Mouse (Mus musculus): Measurements from ENCODE around the gene Elmod3. TPM values are rescaled to one million over a fixed set of nuclear protein-coding genes. Genes with fewer than 3 reads are reported as not detected.

The Elmod3 gene
- polyA plus RNA-seq, 1 experiment: 22.3 TPM

DNA sequence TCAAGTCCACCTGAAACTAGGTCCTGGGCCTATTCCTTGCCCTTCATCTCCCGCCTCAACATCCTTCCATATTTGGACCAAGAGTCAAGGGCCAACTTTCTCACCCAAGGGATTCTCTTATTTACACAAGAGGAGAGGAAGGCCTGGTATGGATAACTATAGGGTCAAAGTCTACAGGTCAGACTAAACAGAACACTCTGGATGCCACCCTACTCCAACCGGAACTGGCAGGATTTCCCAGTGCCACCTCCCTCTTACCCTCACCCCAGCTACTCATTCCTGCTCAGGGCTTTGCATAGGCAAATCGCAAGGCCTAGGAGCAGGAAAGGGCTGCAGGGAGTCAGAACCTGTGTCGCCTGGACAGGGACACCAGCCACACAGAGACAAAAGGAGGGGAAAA, 75.0 kb downstream of the Elmod3 start:
- TF ChIP-seq POLR2A (IDR thresholded peaks at IDR 0.05; ENCODE audit: low read depth, low read length): no peak
- no peaks in the 10 kb centered on the region for H3K36me3 ChIP-seq (ENCODE audit: control insufficient read depth, insufficient read depth, low read length)
- H3K27ac ChIP-seq (ENCODE audit: insufficient read depth, low read depth, low read length): peak overlapping the region; percentile 34; the same call in 1 of the 2 replicates
- WGBS: 41% methylated on average over 4 of the region's 4 CpGs
- H3K4me1 ChIP-seq (ENCODE audit: control insufficient read depth, insufficient read depth, insufficient read length, low read length): peaks cover 11% of the 10 kb centered on the region; the same call in 1 of the 2 replicates
- H3K27me3 ChIP-seq (ENCODE audit: control insufficient read depth, insufficient read depth, low read length): no peaks in the 10 kb centered on the region
- no peak overlapping the region for H3K4me3 ChIP-seq (ENCODE audit: low read depth, low read length)

DNA sequence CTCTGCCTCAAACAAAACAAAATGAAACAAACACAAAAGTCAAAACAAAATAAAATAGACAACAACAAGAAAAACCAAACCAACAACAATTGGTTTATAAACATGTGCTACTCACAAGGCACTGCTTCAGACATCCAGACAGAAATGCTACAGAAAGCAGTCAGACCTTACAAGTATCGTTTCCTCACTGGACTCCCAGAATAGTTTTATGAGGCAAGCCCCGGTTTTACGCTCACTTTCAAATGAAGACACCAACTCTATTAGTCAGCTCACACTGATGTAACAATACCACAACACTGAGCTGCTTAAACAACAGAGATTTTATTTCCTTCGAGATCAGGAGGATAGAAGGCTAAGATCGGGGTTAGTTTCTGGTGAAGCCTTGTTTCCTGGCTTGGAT, 75.9 kb downstream of the Elmod3 start:
- H3K4me1 ChIP-seq (ENCODE audit: control insufficient read depth, insufficient read depth, insufficient read length, low read length): peaks cover 8% of the 10 kb centered on the region; the same call in 1 of the 2 replicates
- WGBS: 74% methylated on average over 5 of the region's 5 CpGs
- TF ChIP-seq POLR2A (IDR thresholded peaks at IDR 0.05; ENCODE audit: low read depth, low read length): no peak
- no peak for TF ChIP-seq CTCF (IDR thresholded peaks at IDR 0.05; ENCODE audit: extremely low read depth, insufficient read length, insufficient replicate concordance, low read depth, low read length)

DNA sequence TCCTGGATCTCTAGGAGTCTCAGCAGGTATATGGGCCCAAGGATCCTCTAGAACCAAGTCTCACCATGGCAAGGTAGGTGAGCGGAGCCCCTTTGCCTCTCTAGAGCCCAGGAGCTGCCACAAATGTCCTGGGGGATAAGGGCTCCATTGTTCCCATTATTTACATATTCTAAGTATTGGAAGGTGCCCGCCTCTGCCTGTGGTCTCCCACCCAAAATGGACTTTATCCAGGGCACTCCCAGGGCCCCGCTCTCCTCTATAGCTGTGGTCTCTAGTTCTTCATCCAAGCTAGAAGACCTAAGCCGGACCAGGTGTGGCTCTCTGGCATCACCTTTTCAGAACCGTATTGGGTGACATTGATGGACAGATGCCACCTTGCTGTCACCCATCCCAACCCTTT, 76.6 kb downstream of the Elmod3 start, which contains the start of gene Sh2d6:
Sh2d6 (minus strand) TSS at position 101 of the 400 bp plus-strand sequence.
- no peak within 1 kb of the TSS for H3K4me3 ChIP-seq (ENCODE audit: low read depth, low read length)
- WGBS: 74% methylated on average over 5 of the region's 5 CpGs

More for the DNA sequence above, 75.9 kb downstream of the Elmod3 start:
- Histone ChIP-seq H3K4me3 (ENCODE audit: low read depth, low read length) (no peak overlapping the region), H3K27ac (ENCODE audit: insufficient read depth, low read depth, low read length) (no peak overlapping the region), H3K36me3 (ENCODE audit: control insufficient read depth, insufficient read depth, low read length) (no peaks in the 10 kb centered on the region), H3K27me3 (ENCODE audit: control insufficient read depth, insufficient read depth, low read length) (no peaks in the 10 kb centered on the region)

DNA sequence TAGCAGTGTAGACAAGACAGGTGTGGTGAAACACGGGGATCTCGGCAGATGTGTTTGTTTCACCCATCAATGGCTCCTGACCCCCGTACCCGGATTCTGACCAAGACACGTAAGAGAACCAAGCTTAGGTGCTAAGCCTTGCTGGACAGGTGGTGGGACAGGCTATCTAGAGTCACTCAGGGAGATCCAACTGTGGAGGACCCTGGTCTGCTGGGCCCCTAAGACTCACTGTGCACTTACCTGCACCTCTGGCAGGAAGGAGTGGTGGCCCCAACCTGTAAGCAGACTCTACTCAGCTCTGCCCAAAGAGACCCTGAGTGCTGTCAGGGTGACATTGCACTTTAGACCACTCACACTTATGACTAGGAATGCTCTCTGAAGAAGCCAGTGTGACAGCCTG, 77.3 kb downstream of the Elmod3 start:
- no peak overlapping the region for H3K4me3 ChIP-seq (ENCODE audit: low read depth, low read length)
- H3K4me1 ChIP-seq (ENCODE audit: control insufficient read depth, insufficient read depth, insufficient read length, low read length): peaks cover 8% of the 10 kb centered on the region; the same call in 1 of the 2 replicates
- WGBS: 95% methylated on average over 5 of the region's 5 CpGs
- no peak overlapping the region for H3K27ac ChIP-seq (ENCODE audit: insufficient read depth, low read depth, low read length)
- H3K36me3 ChIP-seq (ENCODE audit: control insufficient read depth, insufficient read depth, low read length): no peaks in the 10 kb centered on the region
- H3K27me3 ChIP-seq (ENCODE audit: control insufficient read depth, insufficient read depth, low read length): no peaks in the 10 kb centered on the region
- no peak for TF ChIP-seq CTCF (IDR thresholded peaks at IDR 0.05; ENCODE audit: extremely low read depth, insufficient read length, insufficient replicate concordance, low read depth, low read length)
- TF ChIP-seq POLR2A (IDR thresholded peaks at IDR 0.05; ENCODE audit: low read depth, low read length): no peak

More for the DNA sequence above, 76.6 kb downstream of the Elmod3 start, which contains the start of gene Sh2d6:
- Histone ChIP-seq H3K27me3 (ENCODE audit: control insufficient read depth, insufficient read depth, low read length) (no peaks in the 10 kb centered on the region), H3K4me1 (ENCODE audit: control insufficient read depth, insufficient read depth, insufficient read length, low read length) (peaks cover 8% of the 10 kb centered on the region; the same call in 1 of the 2 replicates), H3K27ac (ENCODE audit: insufficient read depth, low read depth, low read length) (no peak within 1 kb of the TSS), H3K36me3 (ENCODE audit: control insufficient read depth, insufficient read depth, low read length) (no peaks in the 10 kb centered on the region)
- TF ChIP-seq CTCF (IDR thresholded peaks at IDR 0.05; ENCODE audit: extremely low read depth, insufficient read length, insufficient replicate concordance, low read depth, low read length) (no peak), POLR2A (IDR thresholded peaks at IDR 0.05; ENCODE audit: low read depth, low read length) (no peak)

DNA sequence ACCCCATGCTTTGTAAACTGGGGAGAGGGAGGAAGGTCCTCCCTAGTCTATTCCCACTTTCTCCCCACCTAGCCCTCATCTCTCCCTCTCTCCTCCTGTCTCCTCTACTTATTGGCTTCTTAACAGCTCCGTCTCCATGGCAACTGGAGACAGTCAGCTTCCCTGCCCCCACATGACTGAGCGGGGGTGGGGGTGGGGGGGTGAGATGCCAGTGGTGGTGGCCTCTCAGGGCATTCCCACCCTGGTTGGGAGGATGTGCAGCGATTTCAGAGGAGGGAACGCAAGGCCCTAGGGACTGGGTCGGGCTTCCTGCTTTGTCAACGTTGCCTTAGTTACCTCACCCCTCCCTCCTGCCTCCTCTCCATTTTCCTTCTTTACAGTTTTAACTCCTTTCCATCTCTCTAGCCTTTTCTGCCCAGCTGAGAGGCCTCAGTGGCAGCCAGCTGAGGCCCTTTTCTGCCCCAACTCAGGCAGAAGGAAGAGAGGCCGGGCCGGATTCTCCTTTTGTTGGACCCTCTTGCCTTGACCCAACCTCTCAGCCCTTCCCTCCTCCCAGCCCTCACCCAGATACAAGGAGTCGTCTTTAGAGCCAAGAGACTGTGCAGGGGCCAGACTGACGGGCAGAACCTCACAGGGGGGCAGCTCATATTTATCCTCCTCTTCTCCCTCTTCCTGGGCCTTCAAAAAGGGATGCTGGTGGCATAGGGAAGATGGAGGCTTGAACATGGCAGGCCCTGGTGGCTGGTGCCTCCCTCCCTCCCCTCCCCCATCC, 78.1 kb downstream of the Elmod3 start:
- Histone ChIP-seq H3K36me3 (ENCODE audit: control insufficient read depth, insufficient read depth, low read length) (no peaks in the 10 kb centered on the region), H3K27ac (ENCODE audit: insufficient read depth, low read depth, low read length) (no peak overlapping the region), H3K4me3 (ENCODE audit: low read depth, low read length) (no peak overlapping the region), H3K27me3 (ENCODE audit: control insufficient read depth, insufficient read depth, low read length) (no peaks in the 10 kb centered on the region), H3K4me1 (ENCODE audit: control insufficient read depth, insufficient read depth, insufficient read length, low read length) (peaks cover 6% of the 10 kb centered on the region; the same call in 1 of the 2 replicates)
- TF ChIP-seq POLR2A (IDR thresholded peaks at IDR 0.05; ENCODE audit: low read depth, low read length) (no peak), CTCF (IDR thresholded peaks at IDR 0.05; ENCODE audit: extremely low read depth, insufficient read length, insufficient replicate concordance, low read depth, low read length) (no peak)
- 50% methylated on average over 10 of the region's 10 CpGs for WGBS

DNA sequence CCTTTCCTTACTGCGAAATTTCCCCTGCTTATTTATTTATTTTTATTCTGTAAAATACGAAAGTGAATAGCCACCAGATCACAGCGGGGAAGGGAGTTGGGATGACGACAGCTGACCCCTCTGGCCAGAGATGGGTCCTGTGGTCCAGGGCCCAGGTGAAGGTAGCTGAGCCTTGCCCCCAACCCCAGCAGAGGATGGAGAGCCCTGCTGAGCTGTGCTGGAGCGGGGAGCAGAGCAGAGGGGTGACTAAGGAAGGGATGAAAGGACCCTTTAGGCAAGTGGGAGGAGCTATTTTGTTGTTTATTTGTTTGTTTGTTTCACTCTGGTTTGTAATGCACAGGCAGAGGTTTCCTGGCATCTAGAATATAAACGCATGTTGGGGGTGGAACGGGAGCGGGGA, 78.9 kb downstream of the Elmod3 start:
- Histone ChIP-seq H3K27ac (ENCODE audit: insufficient read depth, low read depth, low read length) (no peak overlapping the region), H3K4me3 (ENCODE audit: low read depth, low read length) (no peak overlapping the region), H3K4me1 (ENCODE audit: control insufficient read depth, insufficient read depth, insufficient read length, low read length) (peaks cover 6% of the 10 kb centered on the region; the same call in 1 of the 2 replicates), H3K27me3 (ENCODE audit: control insufficient read depth, insufficient read depth, low read length) (no peaks in the 10 kb centered on the region), H3K36me3 (ENCODE audit: control insufficient read depth, insufficient read depth, low read length) (no peaks in the 10 kb centered on the region)
- TF ChIP-seq POLR2A (IDR thresholded peaks at IDR 0.05; ENCODE audit: low read depth, low read length): no peak
- no peak for TF ChIP-seq CTCF (IDR thresholded peaks at IDR 0.05; ENCODE audit: extremely low read depth, insufficient read length, insufficient replicate concordance, low read depth, low read length)
- 78% methylated on average over 8 of the region's 8 CpGs for WGBS

DNA sequence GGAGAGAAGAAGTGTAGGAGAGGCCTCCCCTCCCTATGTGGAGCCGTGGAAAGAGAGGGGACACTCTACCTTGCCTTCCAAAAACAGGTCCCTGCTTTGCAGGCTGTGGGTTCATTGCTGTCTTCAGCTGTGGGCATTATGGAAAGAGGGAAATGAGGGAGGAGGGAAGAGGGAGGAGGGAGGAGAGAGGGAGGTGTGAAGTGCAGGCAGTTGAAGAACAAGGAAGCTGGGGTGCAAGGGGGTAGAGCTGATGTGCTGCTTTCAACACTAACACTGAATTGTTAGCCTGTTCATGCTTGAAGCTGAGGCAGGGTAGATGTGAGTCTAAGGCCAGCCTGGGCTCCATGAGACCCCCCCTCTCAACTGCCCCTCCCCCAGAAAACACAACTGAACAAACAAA, 79.4 kb downstream of the Elmod3 start:
- 91% methylated on average over 1 of the region's 1 CpGs for WGBS
- TF ChIP-seq POLR2A (IDR thresholded peaks at IDR 0.05; ENCODE audit: low read depth, low read length) (no peak), CTCF (IDR thresholded peaks at IDR 0.05; ENCODE audit: extremely low read depth, insufficient read length, insufficient replicate concordance, low read depth, low read length) (no peak)
- H3K27ac ChIP-seq (ENCODE audit: insufficient read depth, low read depth, low read length): no peak overlapping the region
- no peaks in the 10 kb centered on the region for H3K27me3 ChIP-seq (ENCODE audit: control insufficient read depth, insufficient read depth, low read length)
- no peaks in the 10 kb centered on the region for H3K36me3 ChIP-seq (ENCODE audit: control insufficient read depth, insufficient read depth, low read length)
- H3K4me3 ChIP-seq (ENCODE audit: low read depth, low read length): no peak overlapping the region
- H3K4me1 ChIP-seq (ENCODE audit: control insufficient read depth, insufficient read depth, insufficient read length, low read length): peaks cover 6% of the 10 kb centered on the region; the same call in 1 of the 2 replicates

Other genes with a start within 250 kb of the Elmod3 start
- gene Tmem150a, start 243.0 kb downstream of the Elmod3 start, polyA plus RNA-seq (2012; rRNA removed): 16.6 and 31.8 TPM in 2 replicates
- gene Rnf181, start 231.5 kb downstream of the Elmod3 start, polyA plus RNA-seq (2012; rRNA removed): 59.5 and 97.6 TPM in 2 replicates
- gene Vamp5, start 217.9 kb downstream of the Elmod3 start, polyA plus RNA-seq (2012; rRNA removed): 14.8 and 19.8 TPM in 2 replicates
- 124 and 243 TPM in 2 replicates for gene Vamp8, start 207.7 kb downstream of the Elmod3 start, polyA plus RNA-seq (2012; rRNA removed)
- gene Ggcx, start 184.1 kb downstream of the Elmod3 start, polyA plus RNA-seq (2012; rRNA removed): 5.6 and 6.1 TPM in 2 replicates
- gene Mat2a, start 158.9 kb downstream of the Elmod3 start, polyA plus RNA-seq (2012; rRNA removed): 19.5 and 20.1 TPM in 2 replicates
- 9.9 and 22.2 TPM in 2 replicates for gene Sh2d6, start 76.7 kb downstream of the Elmod3 start, polyA plus RNA-seq (2012; rRNA removed)
- gene Capg, start 54.0 kb downstream of the Elmod3 start, polyA plus RNA-seq (2012; rRNA removed): 17.5 and 53.4 TPM in 2 replicates
- gene Retsat, start 62 bp upstream of the Elmod3 start, polyA plus RNA-seq (2012; rRNA removed): 51.6 and 70.7 TPM in 2 replicates
- 13.4 and 24.1 TPM in 2 replicates for gene Tgoln1, start 18.6 kb upstream of the Elmod3 start, polyA plus RNA-seq (2012; rRNA removed)
- gene Tcf7l1, start 190.8 kb upstream of the Elmod3 start, polyA plus RNA-seq (2012; rRNA removed): 4.7 and 5.8 TPM in 2 replicates

Data from small intestine, adult 2 months (tissue).